Mouse (Mus musculus) ES-Bruce4 (cell line): ENCODE measurements around the gene Ankrd10. TPM values are rescaled to one million over a fixed set of nuclear protein-coding genes. Genes with fewer than 3 reads are reported as not detected.

Source experiments
- H3K27ac ChIP-seq: 2 replicates; pipeline ENCODE4 v1.5.1; 2012; ENCODE audit warnings: low read length, inconsistent platforms; ENCODE audit not compliant: insufficient read depth
- H3K27me3 ChIP-seq: 2 replicates; pipeline ENCODE4 v1.6.1; 2012; ENCODE audit warnings: mild to moderate bottlenecking, low read length, inconsistent platforms; ENCODE audit not compliant: control insufficient read depth, poor library complexity, insufficient read depth, severe bottlenecking
- H3K36me3 ChIP-seq: 2 replicates; pipeline ENCODE4 v1.6.1; 2012; ENCODE audit warnings: inconsistent platforms, mild to moderate bottlenecking, low read length, moderate library complexity; ENCODE audit not compliant: control insufficient read depth, poor library complexity, insufficient read depth, severe bottlenecking
- H3K4me1 ChIP-seq: one replicate; pipeline ENCODE4 v1.8.1; 2011; ENCODE audit warnings: low read length; ENCODE audit not compliant: control insufficient read depth, insufficient read depth
- H3K4me3 ChIP-seq: 2 replicates; pipeline ENCODE4 v1.5.1; 2011; ENCODE audit warnings: low read depth, mild to moderate bottlenecking, low read length
- H3K9ac ChIP-seq: 2 replicates; pipeline ENCODE4 v1.6.1; 2012; ENCODE audit warnings: low read depth, mild to moderate bottlenecking, inconsistent platforms; ENCODE audit not compliant: poor library complexity, severe bottlenecking
- H3K9me3 ChIP-seq: replicated peaks from 2 replicates; pipeline ENCODE4 v1.6.1; 2012; ENCODE audit warnings: mild to moderate bottlenecking, low read length, inconsistent platforms; ENCODE audit not compliant: control insufficient read depth, poor library complexity, insufficient read depth, severe bottlenecking
- CTCF ChIP-seq: IDR thresholded peaks from one replicate; pipeline ENCODE4 v1.8.1; 2011; ENCODE audit warnings: low read depth, low read length
- EP300 ChIP-seq: IDR thresholded peaks from 2 replicates; pipeline ENCODE4 v1.6.1; 2011; ENCODE audit warnings: low read depth, low read length; ENCODE audit not compliant: insufficient read depth
- POLR2A ChIP-seq: IDR thresholded peaks from one replicate; pipeline ENCODE4 v1.8.1; 2011; ENCODE audit warnings: low read length; ENCODE audit not compliant: insufficient read depth
- polyA plus RNA-seq: library from polyadenylated mRNA; stranded (reverse); fragments of >200 nt; gene quantifications from 2 replicates; pipeline ENCODE4 v1.2.4, GENCODE M21; 2011; ENCODE audit warnings: low read depth; ENCODE audit not compliant: missing spikeins, insufficient read depth, insufficient read length

Ankrd10 gene
- polyA plus RNA-seq, 1 experiment = 101 TPM

DNA sequence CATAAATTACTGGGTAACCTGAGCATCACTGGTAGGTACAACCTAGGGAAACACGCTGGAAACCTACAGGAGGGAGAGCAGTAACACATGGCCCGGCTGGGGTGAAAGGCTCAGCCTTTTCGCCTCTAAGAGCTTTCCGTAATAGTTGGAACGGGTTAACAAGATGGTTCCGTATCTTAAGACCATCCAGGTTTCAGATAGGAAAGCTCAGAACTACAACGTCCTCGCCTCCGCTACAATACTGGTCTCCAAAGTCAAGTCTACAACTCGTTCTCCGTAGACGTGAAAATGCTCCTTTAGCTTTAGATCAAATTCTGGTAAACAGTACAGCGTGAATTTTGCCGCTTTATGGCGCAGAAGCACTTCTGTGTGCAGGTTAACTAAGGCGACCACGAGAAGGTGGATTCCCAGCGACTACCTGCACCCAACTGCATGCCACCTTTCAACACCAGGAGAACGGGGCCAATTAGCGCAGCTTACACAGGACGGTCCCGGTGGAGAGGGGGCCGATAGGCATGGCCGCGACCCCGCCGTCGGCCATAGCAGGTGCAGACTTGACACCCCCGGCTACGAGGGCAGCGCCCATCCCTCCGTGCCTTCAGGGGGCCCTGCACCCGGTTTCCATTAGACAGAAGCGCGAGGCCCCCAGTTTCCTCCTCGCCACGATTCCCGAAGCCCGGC is 1.1 kb downstream of the Ankrd10 start:
- H3K27me3 ChIP-seq = no peaks in the 10 kb centered on the region
- no peaks in the 10 kb centered on the region for H3K9me3 ChIP-seq
- peak overlapping the region; percentile 89 for H3K9ac ChIP-seq
- H3K27ac ChIP-seq = peak overlapping the region; percentile 4; the same call in 1 of the 2 replicates
- peak overlapping the region; percentile 77 for H3K4me3 ChIP-seq
- TF ChIP-seq CTCF = no peak
- no peak for TF ChIP-seq EP300
- no peak for TF ChIP-seq POLR2A
- H3K4me1 ChIP-seq = peaks cover 2% of the 10 kb centered on the region
- peaks cover 28% of the 10 kb centered on the region for H3K36me3 ChIP-seq

DNA sequence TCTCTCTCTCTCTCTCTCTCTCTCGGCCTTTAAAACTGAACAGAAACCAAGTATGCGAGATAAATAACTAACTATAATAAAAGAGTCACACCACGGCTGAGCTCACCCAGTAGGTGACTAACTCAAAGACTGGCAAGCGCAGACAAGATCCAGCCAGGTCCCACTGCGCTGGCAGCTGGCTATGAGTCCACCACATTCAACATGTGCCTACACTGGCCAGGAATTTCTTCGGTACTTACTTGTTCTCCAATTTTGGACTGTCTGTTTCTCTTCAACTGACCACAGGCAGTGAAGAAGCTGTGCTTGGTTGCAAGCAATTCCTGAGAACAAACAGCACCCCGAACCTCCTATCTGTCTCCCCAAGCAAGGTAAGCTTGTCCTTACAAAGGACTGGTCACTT is 2.1 kb downstream of the Ankrd10 start:
- H3K4me1 ChIP-seq = peaks cover 6% of the 10 kb centered on the region
- no peak for TF ChIP-seq CTCF
- no peak for TF ChIP-seq EP300
- no peak for TF ChIP-seq POLR2A
- H3K27me3 ChIP-seq = no peaks in the 10 kb centered on the region
- H3K27ac ChIP-seq = no peak overlapping the region
- H3K4me3 ChIP-seq = peak overlapping the region; percentile 45
- peak overlapping the region; percentile 89 for H3K9ac ChIP-seq
- no peaks in the 10 kb centered on the region for H3K9me3 ChIP-seq
- peaks cover 36% of the 10 kb centered on the region for H3K36me3 ChIP-seq

DNA sequence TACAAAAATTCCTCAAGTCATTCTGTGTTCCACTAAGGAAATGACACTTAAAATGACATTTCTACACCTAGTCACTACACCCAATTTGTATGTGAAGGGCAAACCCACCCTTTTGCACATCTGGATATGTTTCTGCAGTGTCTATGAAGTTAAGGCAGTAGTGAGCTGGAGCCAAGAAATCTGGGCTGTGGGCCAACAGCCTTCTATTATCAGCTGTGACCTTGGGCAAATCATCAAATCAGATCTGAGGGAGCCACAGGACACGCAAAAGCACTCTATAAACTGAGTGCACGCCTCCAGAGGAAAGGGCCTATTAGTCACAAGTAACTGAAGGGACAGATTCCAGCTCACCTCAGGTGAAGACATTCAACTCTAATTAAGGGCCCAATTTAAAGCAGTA is 3.2 kb downstream of the Ankrd10 start:
- Histone ChIP-seq H3K27ac (no peak overlapping the region), H3K27me3 (no peaks in the 10 kb centered on the region), H3K9ac (no peak overlapping the region), H3K4me3 (no peak overlapping the region), H3K9me3 (no peaks in the 10 kb centered on the region), H3K36me3 (peaks cover 46% of the 10 kb centered on the region), H3K4me1 (peaks cover 6% of the 10 kb centered on the region)
- TF ChIP-seq EP300 = no peak
- TF ChIP-seq CTCF = no peak
- no peak for TF ChIP-seq POLR2A

DNA sequence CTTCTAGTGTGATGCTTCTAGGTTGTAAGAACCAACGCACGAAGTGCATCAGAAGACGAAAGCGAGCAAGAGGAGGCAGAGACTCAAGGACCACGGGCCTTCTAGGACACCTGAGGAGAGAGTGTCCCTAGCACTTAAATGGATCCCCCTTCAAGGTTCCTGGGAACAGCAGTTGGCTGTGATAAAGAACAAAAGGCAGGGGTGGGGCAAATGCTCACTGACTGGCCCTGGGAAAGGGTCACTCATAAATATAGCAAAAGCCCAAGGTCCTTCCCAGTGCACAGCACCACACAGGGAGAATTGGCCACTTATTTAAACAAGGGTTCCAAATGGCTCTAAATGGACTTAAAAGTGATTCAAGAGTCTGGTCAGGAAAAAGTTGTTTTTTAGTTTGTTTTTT is 6.4 kb downstream of the Ankrd10 start:
- H3K9ac ChIP-seq = no peak overlapping the region
- H3K4me3 ChIP-seq = no peak overlapping the region
- H3K36me3 ChIP-seq = peaks cover 73% of the 10 kb centered on the region
- H3K27ac ChIP-seq = 0 out of 2 replicates have a peak overlapping the region, but pooled peaks have one; percentile 30
- no peaks in the 10 kb centered on the region for H3K27me3 ChIP-seq
- H3K4me1 ChIP-seq = peaks cover 6% of the 10 kb centered on the region
- TF ChIP-seq EP300 = no peak
- TF ChIP-seq CTCF = no peak
- no peak for TF ChIP-seq POLR2A
- no peaks in the 10 kb centered on the region for H3K9me3 ChIP-seq

DNA sequence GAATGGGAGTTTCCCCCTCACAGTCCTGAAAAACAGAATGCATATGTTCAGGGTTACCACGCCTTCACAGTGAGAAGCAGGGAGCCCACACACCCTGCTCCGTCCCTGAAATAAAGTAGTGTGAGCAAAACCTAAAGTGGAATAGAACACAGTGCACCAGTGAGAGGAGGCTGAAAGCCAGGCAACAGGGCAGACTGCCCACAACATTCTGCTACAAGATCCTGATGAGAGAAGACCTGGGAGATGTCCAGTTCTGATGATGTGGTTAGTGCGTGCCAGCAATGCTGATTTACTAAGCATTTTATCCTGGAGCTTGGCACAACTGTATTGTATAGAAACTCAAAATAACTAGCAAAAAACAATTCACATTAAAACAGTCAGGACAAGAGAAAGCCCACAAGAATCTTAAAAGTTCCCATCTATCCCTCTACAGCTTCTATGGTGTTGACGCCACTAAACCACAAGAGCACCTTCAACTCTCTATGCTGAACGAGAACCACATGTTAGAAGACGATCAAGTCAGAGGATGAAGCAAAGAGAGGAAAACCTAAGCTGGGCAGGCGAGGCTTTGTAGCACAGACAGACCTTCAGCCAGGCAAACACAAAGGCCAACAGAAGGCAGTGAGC is 6.9 kb downstream of the Ankrd10 start:
- Histone ChIP-seq H3K27me3 (no peaks in the 10 kb centered on the region), H3K27ac (peak overlapping the region; percentile 30; the same call in 1 of the 2 replicates), H3K4me1 (peaks cover 6% of the 10 kb centered on the region), H3K9ac (no peak overlapping the region), H3K36me3 (peaks cover 77% of the 10 kb centered on the region), H3K4me3 (no peak overlapping the region), H3K9me3 (no peaks in the 10 kb centered on the region)
- TF ChIP-seq CTCF = no peak
- no peak for TF ChIP-seq EP300
- no peak for TF ChIP-seq POLR2A

DNA sequence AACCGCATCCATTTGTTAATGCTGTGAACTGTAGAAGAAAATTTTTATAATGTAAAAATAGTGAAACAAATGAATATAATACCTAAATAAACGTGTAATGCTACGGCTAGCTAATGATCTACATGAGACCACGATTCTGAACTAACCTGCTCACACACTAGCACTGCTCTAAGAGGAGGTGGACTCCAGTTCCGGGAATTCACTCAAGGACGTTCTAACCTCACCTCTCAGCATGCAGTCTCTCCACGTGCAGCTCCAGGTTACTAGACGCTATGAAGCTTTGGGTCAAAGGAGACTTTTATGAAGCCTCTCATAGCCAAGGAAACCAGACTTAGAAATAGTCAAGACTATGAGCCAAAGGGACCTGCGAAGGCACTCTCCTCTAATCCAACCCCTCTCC is 7.8 kb downstream of the Ankrd10 start:
- no peaks in the 10 kb centered on the region for H3K27me3 ChIP-seq
- H3K9me3 ChIP-seq = no peaks in the 10 kb centered on the region
- no peak overlapping the region for H3K4me3 ChIP-seq
- no peak overlapping the region for H3K27ac ChIP-seq
- no peak overlapping the region for H3K9ac ChIP-seq
- peaks cover 77% of the 10 kb centered on the region for H3K36me3 ChIP-seq
- no peak for TF ChIP-seq POLR2A
- no peak for TF ChIP-seq CTCF
- H3K4me1 ChIP-seq = peaks cover 6% of the 10 kb centered on the region
